Mouse (Mus musculus) MEL (cell line): ENCODE results near the gene Neurl2. TPM values are rescaled to one million over a fixed set of nuclear protein-coding genes. Genes with fewer than 3 reads are reported as not detected.
A peak's percentile ranks its signal among the peaks of the same experiment; 100 is the strongest.

Experiments
- DNase-seq: peaks from one replicate; pipeline ENCODE4 v3.0.0; 2011; ENCODE audit warnings: low read depth, low spot score
- H3K27ac ChIP-seq: 2 replicates; pipeline ENCODE4 v1.5.1; 2012; ENCODE audit warnings: low read depth, mild to moderate bottlenecking, control low read depth, low read length, moderate library complexity; ENCODE audit not compliant: control insufficient read depth
- H3K27me3 ChIP-seq, 2 experiments: fragments of 150-350 bp in 1 of 2; sonication (generic) in 1 of 2; 2 replicates each; pipeline ENCODE4 v1.6.1; 2012; ENCODE audit warnings: low read length in 2 of 2, mild to moderate bottlenecking in 2 of 2, improper control_type of control experiment in 1 of 2, moderate library complexity in 1 of 2; ENCODE audit not compliant: insufficient read depth in 2 of 2, control insufficient read depth in 1 of 2
- H3K36me3 ChIP-seq, 2 experiments: 2 replicates each; pipeline ENCODE4 v1.6.1; 2012 to 2014; ENCODE audit warnings: low read length in 2 of 2, improper control_type of control experiment in 1 of 2, inconsistent platforms in 1 of 2, mild to moderate bottlenecking in 1 of 2; ENCODE audit not compliant: insufficient read depth in 2 of 2, control insufficient read depth in 1 of 2
- H3K4me1 ChIP-seq, 2 experiments: fragments of 150-350 bp in 1 of 2; sonication (generic) in 1 of 2; 2 replicates each; pipeline ENCODE4 v1.6.1; 2012; ENCODE audit warnings: low read length in 2 of 2, improper control_type of control experiment in 1 of 2, mild to moderate bottlenecking in 1 of 2; ENCODE audit not compliant: insufficient read depth in 2 of 2, control insufficient read depth in 1 of 2
- H3K4me3 ChIP-seq, 2 experiments: fragments of 150-350 bp in 1 of 2; sonication (generic) in 1 of 2; 2 replicates each; pipeline ENCODE4 v1.5.1; 2012; ENCODE audit warnings: low read depth in 2 of 2, low read length in 2 of 2, mild to moderate bottlenecking in 2 of 2, moderate library complexity in 2 of 2, control low read depth in 1 of 2, improper control_type of control experiment in 1 of 2; ENCODE audit not compliant: control insufficient read depth in 1 of 2, insufficient read depth in 1 of 2
- H3K79me2 ChIP-seq: 2 replicates; pipeline ENCODE4 v1.6.1; 2012; ENCODE audit warnings: mild to moderate bottlenecking, low read length, moderate library complexity; ENCODE audit not compliant: control insufficient read depth, poor library complexity, insufficient read depth
- H3K9ac ChIP-seq: 2 replicates; pipeline ENCODE4 v1.6.1; 2012; ENCODE audit warnings: low read depth, mild to moderate bottlenecking, control low read depth, low read length, moderate library complexity; ENCODE audit not compliant: control insufficient read depth, poor library complexity, severe bottlenecking
- H3K9me3 ChIP-seq: fragments of 150-350 bp; sonication (generic); replicated peaks from 2 replicates; pipeline ENCODE4 v1.6.1; 2012; ENCODE audit warnings: mild to moderate bottlenecking, low read length, improper control_type of control experiment, moderate library complexity; ENCODE audit not compliant: insufficient read depth
- BHLHE40 ChIP-seq: IDR thresholded peaks from 2 replicates; pipeline ENCODE4 v1.6.1; 2012; ENCODE audit warnings: low read depth, mild to moderate bottlenecking, inconsistent platforms, low read length, improper control_type of control experiment, borderline replicate concordance
- CHD2 ChIP-seq: IDR thresholded peaks from 2 replicates; pipeline ENCODE4 v1.6.1; 2011; ENCODE audit warnings: low read length, improper control_type of control experiment
- ELF1 ChIP-seq: IDR thresholded peaks from 2 replicates; pipeline ENCODE4 v1.6.1; 2014; ENCODE audit warnings: low read depth, mild to moderate bottlenecking, inconsistent platforms, low read length, improper control_type of control experiment, moderate library complexity
- EP300 ChIP-seq, 2 experiments: IDR thresholded peaks; 2 replicates each; pipeline ENCODE4 v1.6.1; 2011; ENCODE audit warnings: improper control_type of control experiment in 2 of 2, low read length in 2 of 2, low read depth in 1 of 2, mild to moderate bottlenecking in 1 of 2
- ETS1 ChIP-seq: IDR thresholded peaks from 2 replicates; pipeline ENCODE4 v1.6.1; 2012; ENCODE audit warnings: low read depth, mild to moderate bottlenecking, inconsistent platforms, low read length, improper control_type of control experiment, moderate library complexity
- GABPA ChIP-seq: IDR thresholded peaks from 2 replicates; pipeline ENCODE4 v1.6.1; 2012; ENCODE audit warnings: low read depth, mild to moderate bottlenecking, inconsistent platforms, low read length, improper control_type of control experiment, moderate library complexity
- GATA1 ChIP-seq: IDR thresholded peaks from 2 replicates; pipeline ENCODE4 v1.6.1; 2011; ENCODE audit warnings: low read depth, low read length, improper control_type of control experiment
- HCFC1 ChIP-seq: IDR thresholded peaks from 2 replicates; pipeline ENCODE4 v1.6.1; 2012; ENCODE audit warnings: low read depth, mild to moderate bottlenecking, inconsistent platforms, low read length, improper control_type of control experiment, moderate library complexity
- JUND ChIP-seq: IDR thresholded peaks from 2 replicates; pipeline ENCODE4 v1.6.1; 2011; ENCODE audit warnings: low read depth, mild to moderate bottlenecking, improper control_type of control experiment, low read length
- KAT2A ChIP-seq: conservative IDR thresholded peaks from 2 replicates; pipeline ENCODE4 v1.6.1; 2012; ENCODE audit warnings: low read depth, low read length, improper control_type of control experiment, inconsistent platforms
- MAFK ChIP-seq: IDR thresholded peaks from 2 replicates; pipeline ENCODE4 v1.6.1; 2011; ENCODE audit warnings: low read depth, mild to moderate bottlenecking, low read length, improper control_type of control experiment, borderline replicate concordance
- MAX ChIP-seq: IDR thresholded peaks from 2 replicates; pipeline ENCODE4 v1.6.1; 2011; ENCODE audit warnings: low read length, improper control_type of control experiment
- MAZ ChIP-seq: IDR thresholded peaks from 2 replicates; pipeline ENCODE4 v1.6.1; 2012; ENCODE audit warnings: low read depth, mild to moderate bottlenecking, inconsistent platforms, low read length, improper control_type of control experiment
- MYB ChIP-seq: IDR thresholded peaks from 2 replicates; pipeline ENCODE4 v1.6.1; 2011; ENCODE audit warnings: mild to moderate bottlenecking, low read depth, low read length, improper control_type of control experiment
- NRF1 ChIP-seq: IDR thresholded peaks from 2 replicates; pipeline ENCODE4 v1.6.1; 2014; ENCODE audit warnings: low read depth, mild to moderate bottlenecking, inconsistent platforms, low read length, improper control_type of control experiment, moderate library complexity; ENCODE audit not compliant: poor library complexity, insufficient read depth, severe bottlenecking
- POLR2AphosphoS2 ChIP-seq: IDR thresholded peaks from 2 replicates; pipeline ENCODE4 v1.6.1; 2011; ENCODE audit warnings: low read length, improper control_type of control experiment
- POLR2AphosphoS5 ChIP-seq: IDR thresholded peaks from 2 replicates; pipeline ENCODE4 v1.6.1; 2012; ENCODE audit warnings: low read depth, borderline replicate concordance, mild to moderate bottlenecking, inconsistent platforms, low read length, moderate library complexity, mixed read lengths
- RCOR1 ChIP-seq: IDR thresholded peaks from 2 replicates; pipeline ENCODE4 v1.6.1; 2012; ENCODE audit warnings: low read depth, mild to moderate bottlenecking, inconsistent platforms, low read length, improper control_type of control experiment
- SIN3A ChIP-seq: IDR thresholded peaks from 2 replicates; pipeline ENCODE4 v1.6.1; 2012; ENCODE audit warnings: low read length, improper control_type of control experiment, inconsistent platforms
- SMC3 ChIP-seq: IDR thresholded peaks from 2 replicates; pipeline ENCODE4 v1.6.1; 2011; ENCODE audit warnings: low read depth, low read length, improper control_type of control experiment
- TBP ChIP-seq: IDR thresholded peaks from 2 replicates; pipeline ENCODE4 v1.8.0; 2011; ENCODE audit warnings: low read depth, low read length, improper control_type of control experiment
- TCF12 ChIP-seq: IDR thresholded peaks from 2 replicates; pipeline ENCODE4 v1.6.1; 2014; ENCODE audit warnings: low read depth, mild to moderate bottlenecking, inconsistent platforms, low read length, improper control_type of control experiment, moderate library complexity
- UBTF ChIP-seq: IDR thresholded peaks from 2 replicates; pipeline ENCODE4 v1.6.1; 2012; ENCODE audit warnings: low read depth, mild to moderate bottlenecking, inconsistent platforms, low read length, improper control_type of control experiment, moderate library complexity, borderline replicate concordance; ENCODE audit not compliant: insufficient read depth
- USF1 ChIP-seq: IDR thresholded peaks from 2 replicates; pipeline ENCODE4 v1.6.1; 2014; ENCODE audit warnings: low read depth, mild to moderate bottlenecking, inconsistent platforms, low read length, improper control_type of control experiment, moderate library complexity
- ZC3H11A ChIP-seq: IDR thresholded peaks from 2 replicates; pipeline ENCODE4 v1.6.1; 2012; ENCODE audit warnings: low read depth, mild to moderate bottlenecking, inconsistent platforms, low read length, improper control_type of control experiment
- ZKSCAN1 ChIP-seq: IDR thresholded peaks from 2 replicates; pipeline ENCODE4 v1.6.1; 2012; ENCODE audit warnings: low read depth, mild to moderate bottlenecking, inconsistent platforms, low read length, improper control_type of control experiment, moderate library complexity
- polyA plus RNA-seq, 2 experiments: library from polyadenylated mRNA; stranded (reverse) in 1 of 2; unstranded in 1 of 2; fragments of >175 nt in 1 of 2; fragments of >200 nt in 1 of 2; gene quantifications; 2 replicates each; pipeline versions ENCODE4 v1.2.1 to v1.2.4; 2012; ENCODE audit warnings: low replicate concordance in 2 of 2, low read depth in 1 of 2; ENCODE audit not compliant: insufficient read length in 2 of 2, insufficient read depth in 1 of 2, missing spikeins in 1 of 2
- total RNA-seq: library from RNA; depleted of rRNA; stranded (reverse); fragments of 300-350 nt; gene quantifications from 2 replicates; pipeline ENCODE4 v1.2.3, GENCODE M21; 2012

The Neurl2 gene
- total and polyA plus RNA-seq, 3 experiments = 1.6 to 2.6 TPM; not detected in 1

- Histone ChIP-seq H3K79me2 (peaks cover 4% of the 10 kb centered on the region), H3K4me3 (no peak overlapping the region), H3K27ac (no peak overlapping the region), H3K4me1 (peaks cover 2 to 31% of the 10 kb centered on the region in 2 experiments; a peak in 3 of 4 replicates), H3K9me3 (no peaks in the 10 kb centered on the region), H3K27me3 (no peaks in the 10 kb centered on the region), H3K9ac (no peak overlapping the region), H3K36me3 (peaks cover 0 to 23% of the 10 kb centered on the region in 2 experiments; a peak in 2 of 4 replicates)
- no peak for TF ChIP-seq MAX
- TF ChIP-seq BHLHE40 = no peak
- TF ChIP-seq SIN3A = no peak
- no peak for TF ChIP-seq POLR2AphosphoS5
- TF ChIP-seq ZC3H11A = no peak
- no peak for TF ChIP-seq ELF1
- TF ChIP-seq TCF12 = no peak
- no peak for TF ChIP-seq MAZ
- TF ChIP-seq NRF1 = no peak
- TF ChIP-seq UBTF = no peak
- no peak for TF ChIP-seq KAT2A
- TF ChIP-seq GABPA = no peak
- no peak for TF ChIP-seq SMC3
- TF ChIP-seq TBP = no peak
- TF ChIP-seq MYB = no peak
- no peak for TF ChIP-seq USF1
- no peak for TF ChIP-seq POLR2AphosphoS2
- TF ChIP-seq JUND = no peak
- no peak for DNase-seq
These were observed 7.7 kb downstream of the Neurl2 start for GRCm38 (mm10) chr2:164825521-164825920.

- Histone ChIP-seq H3K27ac (no peak overlapping the region), H3K79me2 (peaks cover 4% of the 10 kb centered on the region), H3K4me1 (peaks cover 2 to 31% of the 10 kb centered on the region in 2 experiments; a peak in 3 of 4 replicates), H3K4me3 (peak overlapping the region in 1 of 2 experiments; percentile 80; a peak in 1 of 4 replicates), H3K27me3 (no peaks in the 10 kb centered on the region), H3K36me3 (peaks cover 0 to 23% of the 10 kb centered on the region in 2 experiments; a peak in 2 of 4 replicates), H3K9ac (0 out of 2 replicates have a peak overlapping the region, but pooled peaks have one; percentile 73), H3K9me3 (no peaks in the 10 kb centered on the region)
- DNase-seq = no peak
- TF ChIP-seq RCOR1 (no peak), EP300 (IDR thresholded peaks at IDR 0.05; ENCODE audit: low read depth in 1 of 2, low read length in 2 of 2) (no peak), GATA1 (no peak), NRF1 (no peak), KAT2A (no peak), SIN3A (no peak), ZKSCAN1 (no peak), HCFC1 (no peak), MYB (no peak), ETS1 (no peak), UBTF (no peak), MAFK (no peak), GABPA (no peak), ELF1 (no peak), MAX (no peak), CHD2 (no peak), POLR2AphosphoS2 (no peak), POLR2AphosphoS5 (no peak)
These were observed 9.3 kb downstream of the Neurl2 start for GRCm38 (mm10) chr2:164823969-164824368.
